Mouse (Mus musculus): ENCODE measurements around the gene Frs2.
"Not testable (repeated sequence)": the region's sequence is repeated elsewhere in the genome, so short reads cannot be mapped to it uniquely, and the experiment has no call there.

The Frs2 gene

GRCm38 (mm10) chr10:117146421-117146820 is 1.9 kb downstream of the Frs2 start:
- no peak for DNase-seq (ENCODE audit: low read depth, low spot score)

DNA sequence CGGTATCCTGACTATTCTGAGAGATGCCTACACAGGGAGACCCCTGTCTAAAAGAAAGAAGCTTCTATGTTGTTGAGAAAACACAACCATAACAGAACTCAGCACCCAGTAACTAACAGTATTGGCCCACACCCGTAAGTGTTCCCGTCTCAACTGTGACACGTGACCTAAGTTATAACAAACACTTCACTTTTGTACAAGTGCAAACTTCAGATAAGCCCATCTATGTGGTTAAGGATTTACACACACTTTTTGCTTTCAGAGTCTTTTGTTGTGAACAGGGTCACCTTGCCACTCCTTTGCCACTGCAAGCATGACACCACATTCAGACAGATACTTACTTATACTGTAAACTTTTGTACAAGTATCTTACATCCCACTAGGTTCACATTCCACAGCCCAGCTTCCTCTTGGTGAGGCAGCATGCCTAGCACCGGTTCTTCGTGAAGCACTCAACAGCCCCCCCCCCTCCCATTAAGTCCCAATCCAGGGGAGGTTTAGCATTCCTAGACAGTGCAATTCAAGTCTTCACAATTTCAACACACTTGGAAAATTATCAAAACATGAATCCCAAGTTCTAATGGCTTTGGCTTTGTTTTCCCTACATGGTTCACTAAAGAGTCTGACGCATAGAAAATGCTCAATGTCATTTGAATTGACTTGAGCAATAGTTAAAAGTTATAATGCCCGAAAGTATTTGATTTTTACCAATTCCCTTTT is 2.6 kb downstream of the Frs2 start:
- DNase-seq (ENCODE audit: low read depth, low spot score): peak; percentile 29

DNA sequence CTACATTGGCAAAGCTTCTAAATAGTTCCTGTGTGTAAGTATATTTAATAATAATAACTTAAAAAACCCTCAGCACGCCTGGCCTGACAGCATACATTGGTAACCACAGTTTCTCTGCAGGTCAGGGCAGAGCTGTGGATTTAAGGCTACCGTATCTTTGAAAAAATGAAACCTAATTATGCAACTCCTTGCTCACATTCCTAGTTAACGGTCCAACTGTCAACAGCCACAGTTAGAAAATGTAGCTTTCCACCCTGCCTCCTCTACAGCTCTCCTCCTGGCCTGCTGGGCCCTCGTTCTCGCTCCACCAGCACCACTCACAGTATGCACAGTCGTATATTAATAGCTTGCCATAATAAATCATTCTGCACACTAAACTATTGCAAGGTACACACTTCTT is 3.7 kb downstream of the Frs2 start:
- DNase-seq (ENCODE audit: low read depth, low spot score): no peak

DNA sequence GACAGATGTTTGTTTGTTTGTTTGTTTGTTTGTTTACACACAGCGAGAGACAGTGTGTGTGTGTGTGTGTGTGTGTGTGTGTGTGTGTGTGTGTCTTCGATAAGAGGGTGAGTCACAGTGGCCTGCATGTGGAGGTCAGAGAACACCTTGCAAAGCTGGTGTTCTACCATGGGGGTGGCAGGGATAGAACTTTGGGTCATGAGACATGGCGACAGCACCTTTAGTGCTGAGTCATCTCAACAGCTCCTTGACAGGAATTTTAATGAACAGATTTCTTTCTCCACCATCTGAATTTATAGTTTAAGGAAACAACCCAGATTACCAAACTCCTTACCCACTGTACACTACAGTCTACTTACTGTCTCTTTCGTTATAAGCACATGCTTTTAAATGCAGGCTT is 4.3 kb downstream of the Frs2 start:
- no peak for DNase-seq (ENCODE audit: low read depth, low spot score)

DNA sequence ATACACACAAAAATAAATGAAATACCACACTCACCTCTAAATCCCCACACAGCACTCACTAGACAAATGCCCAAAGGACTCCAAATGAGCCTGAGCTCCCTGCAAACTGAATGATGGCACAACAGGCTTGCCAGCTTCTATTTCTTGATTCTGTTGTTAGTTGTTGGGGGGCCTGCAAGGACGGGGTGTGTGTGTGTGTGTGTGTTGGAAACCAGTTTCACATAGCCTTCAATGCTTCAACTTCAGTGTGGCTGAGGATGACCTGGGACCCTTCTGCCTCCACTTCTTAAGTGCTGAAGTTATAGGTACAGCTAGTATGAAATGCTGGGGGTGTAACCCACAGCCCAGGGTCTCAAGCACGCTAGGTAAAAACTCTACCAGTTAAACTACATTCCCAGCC is 5.0 kb downstream of the Frs2 start:
- DNase-seq (ENCODE audit: low read depth, low spot score): no peak

DNA sequence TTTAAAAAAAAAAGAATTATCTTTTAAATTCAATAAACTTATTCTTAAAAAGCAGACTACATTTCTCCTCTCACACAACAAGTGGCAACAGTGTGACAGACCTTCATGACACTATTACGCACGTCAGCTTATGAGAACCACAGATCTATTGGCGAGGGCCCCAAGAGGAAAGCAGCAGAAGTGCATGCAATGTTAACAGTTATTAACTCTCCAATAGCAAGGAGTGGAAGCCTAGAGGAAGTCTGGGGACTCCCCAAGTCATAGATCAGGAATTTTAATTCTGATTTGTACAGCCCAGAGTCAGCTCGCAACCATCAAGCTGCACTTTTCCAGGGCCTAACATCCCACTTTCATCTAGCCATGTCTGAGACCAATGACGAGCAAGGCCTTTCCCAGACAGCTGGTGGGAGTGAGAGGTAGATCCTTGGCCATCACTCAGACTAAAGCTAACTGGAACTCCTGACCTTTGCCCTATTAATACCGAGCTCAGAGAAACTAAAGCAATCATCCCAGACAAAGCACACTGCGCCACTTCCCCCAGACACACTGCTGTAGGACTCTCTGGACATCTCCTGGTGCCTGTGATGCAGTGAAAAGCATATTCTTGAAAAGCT is 6.3 kb downstream of the Frs2 start:
- no peak for DNase-seq (ENCODE audit: low read depth, low spot score)

- not testable (repeated sequence) for DNase-seq (ENCODE audit: low read depth, low spot score)
Measured at GRCm38 (mm10) chr10:117131506-117131905, 16.8 kb downstream of the Frs2 start.

DNA sequence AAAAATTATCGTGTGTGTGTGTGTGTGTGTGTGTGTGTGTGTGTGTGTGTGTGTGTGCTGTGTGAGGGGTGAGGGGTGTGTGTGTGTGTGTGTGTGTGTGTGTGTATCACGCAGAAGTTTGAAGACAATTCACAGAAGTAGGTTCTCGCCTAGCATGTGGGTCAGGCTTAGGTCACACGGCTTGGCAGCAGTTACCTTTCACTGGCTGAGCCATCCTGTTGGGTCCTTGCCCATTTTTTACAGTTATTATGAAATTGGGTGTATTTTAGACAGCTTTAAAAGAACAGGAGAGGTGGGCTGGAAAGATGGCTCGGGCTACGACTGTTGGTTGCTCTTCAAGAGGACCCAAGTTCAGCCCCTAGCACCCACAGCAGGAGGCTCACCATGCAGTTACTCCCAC is 18.3 kb downstream of the Frs2 start:
- peak; percentile 69 for DNase-seq (ENCODE audit: low read depth, low spot score)

GRCm38 (mm10) chr10:117128693-117129092 is 19.6 kb downstream of the Frs2 start:
- no peak for DNase-seq (ENCODE audit: low read depth, low spot score)

GRCm38 (mm10) chr10:117127480-117127879 is 20.9 kb downstream of the Frs2 start:
- DNase-seq (ENCODE audit: low read depth, low spot score): no peak

- no peak for DNase-seq (ENCODE audit: low read depth, low spot score)
Measured at GRCm38 (mm10) chr10:117126719-117127118, 21.6 kb downstream of the Frs2 start.

DNA sequence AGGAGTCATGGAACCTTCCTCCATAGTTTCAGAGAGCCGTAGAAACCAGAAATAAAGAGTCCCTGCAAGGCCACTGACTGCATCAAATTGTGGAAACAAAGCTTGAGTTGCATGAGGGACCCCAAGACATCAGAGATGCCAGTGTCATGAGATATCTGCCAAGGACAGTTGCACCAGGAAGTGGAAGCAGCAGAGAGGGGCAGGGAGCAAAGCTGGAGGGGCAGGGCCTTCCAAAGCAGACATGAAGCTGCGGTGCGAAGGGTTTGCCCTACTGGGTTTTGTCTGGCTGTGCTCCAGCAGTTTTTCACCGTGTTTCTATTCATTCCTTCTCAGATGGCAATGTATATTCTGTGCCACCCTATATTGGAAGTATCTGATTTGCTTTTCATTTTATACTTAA is 22.1 kb downstream of the Frs2 start:
- no peak for DNase-seq (ENCODE audit: low read depth, low spot score)

DNA sequence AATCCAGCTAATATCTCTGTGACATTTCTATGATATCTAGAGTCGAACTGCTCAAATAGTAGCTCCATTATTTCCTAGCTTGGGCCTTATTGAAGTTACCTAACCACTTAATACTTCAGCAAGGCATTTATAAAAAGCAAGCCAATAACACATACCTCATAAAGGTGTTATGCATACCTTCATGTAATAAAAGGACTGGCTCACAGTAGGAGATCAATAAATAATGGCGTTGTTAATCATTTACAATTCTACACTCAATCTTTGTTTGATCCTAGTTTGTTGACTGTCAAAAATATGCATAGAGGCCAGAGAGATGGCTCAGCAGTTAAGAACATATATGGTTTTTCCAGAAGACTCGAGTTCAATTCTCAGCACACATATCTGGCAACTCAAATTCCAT is 26.9 kb downstream of the Frs2 start:
- DNase-seq (ENCODE audit: low read depth, low spot score): no peak

- DNase-seq (ENCODE audit: low read depth, low spot score): no peak
Measured at GRCm38 (mm10) chr10:117120051-117120666, 28.2 kb downstream of the Frs2 start.

DNA sequence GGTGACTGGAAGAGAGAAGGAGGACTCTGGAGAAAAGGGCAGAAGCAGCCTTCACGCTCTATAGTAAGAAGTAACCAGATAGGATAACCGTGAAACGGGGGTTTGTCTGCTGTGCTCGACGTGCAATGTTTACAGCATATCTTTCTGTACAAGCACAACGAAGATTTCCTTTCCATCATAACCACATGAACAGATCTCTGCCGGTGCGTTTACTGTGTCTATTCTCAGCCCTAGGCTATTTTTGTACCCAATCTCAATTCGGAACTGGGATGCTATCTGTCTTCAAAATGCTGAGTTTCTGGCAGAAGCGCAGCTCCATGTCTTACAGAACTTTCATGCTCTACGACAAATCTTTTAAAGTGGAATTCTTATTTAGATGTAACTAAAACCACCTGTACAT is 28.8 kb downstream of the Frs2 start:
- DNase-seq (ENCODE audit: low read depth, low spot score): no peak

- no peak for DNase-seq (ENCODE audit: low read depth, low spot score)
Measured at GRCm38 (mm10) chr10:117118421-117118831, 29.9 kb downstream of the Frs2 start.

GRCm38 (mm10) chr10:117115652-117116051 is 32.7 kb downstream of the Frs2 start:
- DNase-seq (ENCODE audit: low read depth, low spot score): no peak

GRCm38 (mm10) chr10:117112545-117112944 is 35.8 kb downstream of the Frs2 start:
- no peak for DNase-seq (ENCODE audit: low read depth, low spot score)

GRCm38 (mm10) chr10:117111455-117111854 is 36.9 kb downstream of the Frs2 start:
- DNase-seq (ENCODE audit: low read depth, low spot score): no peak

- DNase-seq (ENCODE audit: low read depth, low spot score): no peak
Measured at GRCm38 (mm10) chr10:117110271-117110670, 38.1 kb downstream of the Frs2 start.

DNA sequence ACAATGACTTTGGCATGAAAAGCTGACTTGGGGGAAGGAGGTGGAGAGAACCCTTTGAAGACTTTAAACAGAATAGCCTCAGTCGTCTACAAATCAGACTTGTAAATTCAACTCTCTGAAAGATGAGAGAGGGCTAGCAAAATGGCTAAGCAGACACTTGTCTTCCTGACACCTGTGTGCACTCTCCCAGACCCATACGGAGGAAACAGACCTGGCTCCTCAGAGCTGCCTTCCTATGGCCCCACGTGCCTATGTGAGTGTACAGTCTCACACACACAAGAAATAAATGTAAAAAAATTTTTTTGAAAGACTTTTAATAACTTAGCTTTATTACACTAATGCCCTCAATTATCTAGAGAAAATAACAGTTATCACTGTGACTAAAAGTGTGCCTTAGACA is 41.6 kb downstream of the Frs2 start:
- DNase-seq (ENCODE audit: low read depth, low spot score): no peak

- no peak for DNase-seq (ENCODE audit: low read depth, low spot score)
Measured at GRCm38 (mm10) chr10:117106244-117106643, 42.1 kb downstream of the Frs2 start.

- no peak for DNase-seq (ENCODE audit: low read depth, low spot score)
Measured at GRCm38 (mm10) chr10:117105015-117105414, 43.3 kb downstream of the Frs2 start.
